Mouse (Mus musculus): ENCODE measurements around the gene Dixdc1.

Gene Dixdc1

GRCm38 (mm10) chr9:50742744-50743143, 3.4 kb upstream of the Dixdc1 start:
- DNase-seq = no peak

- DNase-seq = no peak
Measured at GRCm38 (mm10) chr9:50742261-50742660, 2.9 kb upstream of the Dixdc1 start.

DNA sequence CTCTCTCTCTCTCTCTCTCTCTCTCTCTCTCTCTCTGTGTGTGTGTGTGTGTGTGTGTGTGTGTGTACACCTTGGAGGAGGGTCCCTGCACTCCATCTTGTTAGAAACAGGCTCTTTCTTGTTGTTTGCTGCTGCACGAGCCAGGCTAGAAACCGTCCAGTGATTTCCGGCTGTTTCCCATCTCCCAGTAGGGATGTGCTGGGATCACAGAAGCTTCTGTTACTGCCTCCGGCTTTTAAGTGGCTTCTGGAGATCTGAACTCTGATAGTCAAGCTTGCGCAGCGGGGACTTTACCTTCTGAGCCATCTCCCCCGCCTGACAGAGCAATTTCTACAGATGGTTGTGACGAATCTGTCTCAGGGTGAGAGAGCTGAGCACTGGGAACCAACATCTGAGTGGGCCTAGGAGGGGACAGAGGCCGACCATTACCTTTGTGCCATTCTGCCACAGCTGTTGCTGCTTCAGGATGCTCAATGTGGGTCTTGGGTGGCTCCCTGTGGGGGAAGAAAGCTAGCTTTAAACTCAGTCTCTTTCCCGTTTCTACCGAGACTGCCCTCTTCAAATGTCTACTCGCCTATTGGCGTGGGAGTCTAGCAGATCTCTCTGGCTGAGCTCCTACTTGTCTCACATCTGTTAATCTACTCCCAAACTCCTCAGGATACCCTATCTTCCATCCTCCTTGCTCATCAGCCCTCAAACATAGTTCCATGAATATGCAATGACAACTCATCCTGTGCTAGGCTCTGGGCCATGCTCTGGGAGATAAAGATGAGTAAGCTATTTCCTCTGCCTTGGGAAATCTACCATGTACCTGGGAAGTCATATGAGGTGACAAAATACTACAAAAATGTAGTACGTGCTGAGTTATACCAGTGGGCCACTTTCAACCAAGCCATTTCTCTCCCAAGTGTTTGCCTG, 1.8 kb upstream of the Dixdc1 start:
- DNase-seq = no peak

DNA sequence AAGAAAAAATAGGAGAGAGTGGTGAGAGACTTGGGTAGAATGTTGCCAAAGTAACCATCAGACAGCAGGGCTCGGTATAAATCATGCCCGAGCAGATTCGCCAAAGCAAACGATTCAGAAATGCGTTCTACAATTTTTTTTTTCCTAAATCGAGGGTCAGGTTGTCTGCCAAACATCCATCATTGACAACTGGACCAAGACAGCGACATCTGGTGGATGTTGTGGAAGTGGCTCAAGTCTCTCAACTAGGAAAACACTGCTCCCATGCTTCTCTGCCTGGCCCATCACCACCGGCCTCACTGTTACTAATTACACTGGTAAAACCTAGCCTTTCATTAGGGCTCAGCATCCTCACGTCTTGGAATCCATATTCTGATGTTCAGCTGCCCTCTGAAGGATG, 4.3 kb downstream of the Dixdc1 start:
- DNase-seq = peak; percentile 83 to 84

GRCm38 (mm10) chr9:50732560-50732959, 6.8 kb downstream of the Dixdc1 start:
- no peak for DNase-seq

DNA sequence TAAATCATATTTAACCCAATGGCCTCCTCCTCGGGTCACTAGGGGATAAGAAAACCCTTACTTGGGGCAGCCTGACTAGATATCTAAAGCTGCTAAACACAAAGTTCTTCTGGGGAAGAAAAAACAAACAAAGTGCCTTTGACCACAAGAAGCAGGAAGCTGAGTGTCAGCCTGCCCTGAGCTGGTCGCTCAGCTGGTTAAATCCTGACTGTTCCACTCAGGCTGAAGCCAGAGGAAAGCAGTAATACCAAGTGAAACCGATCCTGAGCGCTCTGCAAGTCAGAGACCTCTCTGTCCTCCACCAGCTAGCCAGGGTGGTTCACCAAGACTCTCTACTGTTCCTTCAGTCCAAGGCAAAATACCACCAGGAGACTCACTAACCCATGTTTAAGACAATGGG, 9.7 kb downstream of the Dixdc1 start:
- DNase-seq = no peak

GRCm38 (mm10) chr9:50727925-50728651, 11.2 kb downstream of the Dixdc1 start:
- peak; percentile 86 to 89 for DNase-seq

- peak; percentile 58 to 61 for DNase-seq
Measured at GRCm38 (mm10) chr9:50727171-50727924, 12.0 kb downstream of the Dixdc1 start.

- peak; percentile 65 to 72 for DNase-seq
Measured at GRCm38 (mm10) chr9:50725921-50726590, 13.3 kb downstream of the Dixdc1 start.

DNA sequence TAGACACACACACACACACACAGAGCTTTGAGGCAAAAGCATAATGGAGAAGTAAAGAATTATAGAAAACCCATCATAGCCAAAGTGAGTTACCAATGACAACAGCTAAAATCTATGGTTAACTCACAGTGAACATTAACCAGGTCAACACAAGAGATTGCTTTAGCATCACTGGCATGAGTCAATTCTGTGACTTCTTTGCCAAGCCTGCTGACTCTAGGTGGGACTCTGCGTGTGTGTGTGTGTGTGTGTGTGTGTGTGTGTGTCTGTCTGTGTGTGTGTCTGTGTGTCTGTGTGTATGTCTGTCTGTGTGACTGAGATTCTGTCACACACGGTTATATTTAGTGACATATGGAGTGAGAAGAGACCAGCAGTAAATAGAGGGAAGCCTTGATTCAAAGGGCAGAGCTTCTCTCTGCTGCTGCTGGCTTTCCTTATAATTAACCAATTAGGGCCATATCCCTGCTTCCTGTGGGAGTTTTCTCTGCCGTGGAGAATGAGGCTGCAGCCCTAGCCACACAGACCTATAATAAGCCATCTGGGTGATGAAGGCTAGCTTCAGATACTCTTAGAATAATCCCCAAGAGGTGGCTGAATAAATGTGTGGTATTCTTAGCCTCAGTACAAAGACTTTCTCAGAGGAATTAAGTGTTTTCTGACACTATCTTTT, 14.5 kb downstream of the Dixdc1 start:
- peak; percentile 52 to 54 for DNase-seq

DNA sequence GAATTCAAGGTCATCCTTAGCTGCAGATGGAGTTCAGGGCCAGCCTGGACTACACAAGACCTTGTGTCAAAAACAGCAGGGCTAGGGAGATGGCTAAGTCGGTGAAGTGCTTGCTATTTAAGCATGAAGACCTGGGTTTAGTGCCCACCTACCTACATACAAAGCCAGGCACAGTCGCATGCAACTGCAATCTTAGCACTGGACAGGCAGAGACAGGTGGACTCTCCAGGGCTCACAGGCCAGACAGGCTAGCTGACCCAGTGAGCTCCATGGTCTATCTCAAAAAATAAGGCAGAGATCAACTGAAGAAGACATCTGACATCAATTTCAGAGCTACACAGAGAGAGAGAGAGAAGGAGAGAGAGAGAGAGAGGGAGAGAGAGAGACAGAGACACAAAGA, 15.2 kb downstream of the Dixdc1 start:
- DNase-seq = peak in 1 of 2 experiments; percentile 25

- DNase-seq = peak; percentile 96 to 97
Measured at GRCm38 (mm10) chr9:50723406-50723805, 15.9 kb downstream of the Dixdc1 start.

- peak; percentile 88 to 94 for DNase-seq
Measured at GRCm38 (mm10) chr9:50722451-50722911, 16.8 kb downstream of the Dixdc1 start.

- peak; percentile 25 to 34 for DNase-seq
Measured at GRCm38 (mm10) chr9:50721061-50721460, 18.3 kb downstream of the Dixdc1 start.

- DNase-seq = no peak
Measured at GRCm38 (mm10) chr9:50718878-50719277, 20.4 kb downstream of the Dixdc1 start.

DNA sequence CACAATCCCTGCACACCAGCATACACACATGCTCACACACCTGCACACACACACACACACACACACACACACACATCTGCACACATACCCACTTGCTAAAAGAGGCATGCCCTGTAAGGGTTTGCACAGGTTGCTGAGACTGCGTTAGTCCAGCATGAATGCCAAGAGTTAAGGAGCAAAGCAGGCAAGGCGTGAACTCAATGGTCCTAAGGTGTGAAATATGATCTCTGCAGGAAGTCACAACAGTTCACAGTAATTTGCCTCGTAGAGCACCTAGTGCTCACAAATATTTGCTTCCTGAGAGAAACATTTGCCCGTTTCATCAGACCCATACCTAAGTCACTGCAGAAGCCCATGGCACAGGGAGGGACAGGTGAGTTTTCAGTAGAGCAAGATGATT, 25.1 kb downstream of the Dixdc1 start:
- no peak for DNase-seq

DNA sequence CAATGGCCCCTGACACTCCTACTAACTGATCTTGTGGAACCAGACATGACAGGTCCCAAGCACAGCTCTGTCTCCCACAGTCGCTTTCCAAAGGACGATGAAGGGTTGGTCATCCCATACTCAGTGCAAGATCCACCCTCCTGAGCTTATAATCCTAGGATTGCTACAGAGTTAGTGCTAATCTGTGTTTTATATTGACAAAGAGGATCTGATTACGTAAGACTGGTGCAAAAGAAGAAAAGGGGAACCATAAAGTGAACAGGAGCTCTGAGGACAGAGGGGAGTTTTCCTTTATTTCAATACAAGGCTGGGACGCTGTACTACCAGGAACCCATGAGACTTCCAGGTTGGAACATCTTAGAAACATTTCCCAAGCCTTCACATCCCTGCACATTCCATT, 28.0 kb downstream of the Dixdc1 start:
- no peak for DNase-seq

DNA sequence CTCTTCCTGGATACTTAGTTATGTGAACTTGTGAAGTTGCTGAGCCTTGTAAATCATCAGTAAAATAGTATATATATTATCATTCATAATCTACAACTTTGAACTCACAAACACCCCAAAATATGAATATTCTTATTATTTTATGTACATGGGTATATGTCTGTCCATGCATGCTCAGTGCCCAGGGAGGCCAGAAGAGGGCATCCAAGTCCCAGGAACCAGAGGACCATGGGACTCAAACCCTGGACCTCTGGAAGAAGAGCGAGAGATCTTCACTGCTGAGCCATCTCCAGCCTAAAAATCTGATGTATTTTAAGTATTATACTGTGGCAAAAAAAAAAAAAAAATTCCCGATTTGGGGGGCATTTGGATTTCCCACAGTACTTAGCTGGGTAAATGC, 30.2 kb downstream of the Dixdc1 start:
- DNase-seq = peak; percentile 76 to 82

DNA sequence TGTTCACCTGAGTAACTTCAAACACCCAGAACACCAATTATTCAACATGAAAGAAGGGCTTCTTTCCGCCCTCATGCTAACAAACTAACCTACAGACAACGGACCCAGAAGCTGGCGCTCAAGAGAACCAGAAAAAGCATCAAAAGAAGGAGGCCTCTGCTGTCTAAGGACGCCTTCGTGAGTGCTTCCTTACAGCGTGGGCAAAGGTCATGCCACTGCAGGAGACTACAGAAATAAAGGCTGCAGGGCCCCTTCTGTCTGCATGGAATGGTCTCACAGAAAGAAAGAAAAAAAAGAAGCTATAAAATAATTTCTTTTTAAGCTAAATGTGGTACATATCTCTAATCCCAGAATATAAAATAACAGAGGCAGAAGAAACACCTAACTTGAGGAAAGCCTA, 34.4 kb downstream of the Dixdc1 start:
- DNase-seq = no peak

GRCm38 (mm10) chr9:50700921-50701691, 38.2 kb downstream of the Dixdc1 start:
- DNase-seq = peak; percentile 53 to 58
